Mouse (Mus musculus): ENCODE data around the gene Zfp109. TPM values are rescaled to one million over a fixed set of nuclear protein-coding genes. Genes with fewer than 3 reads are reported as not detected.

Zfp109 gene
- polyA plus RNA-seq, 1 experiment = 2.6 TPM

- H3K4me1 ChIP-seq (replicated peaks; ENCODE audit: control insufficient read depth, insufficient read depth, low read length) = no peaks in the 10 kb centered on the region
- H3K27me3 ChIP-seq (ENCODE audit: control insufficient read depth, insufficient read depth, low read length) = no peaks in the 10 kb centered on the region
- DNase-seq = no peak
- no peak overlapping the region for H3K4me3 ChIP-seq (ENCODE audit: control insufficient read depth, insufficient read depth, low read length)
- no peak for TF ChIP-seq CTCF (IDR thresholded peaks at IDR 0.05; ENCODE audit: borderline replicate concordance, control insufficient read depth, extremely low read depth, insufficient read depth, low read length, poor library complexity)
- TF ChIP-seq POLR2A (IDR thresholded peaks at IDR 0.05; ENCODE audit: control insufficient read depth, extremely low read depth, insufficient read depth, low read length, poor library complexity) = no peak
- no peak overlapping the region for H3K27ac ChIP-seq (ENCODE audit: control insufficient read depth, insufficient read depth, low read length)
- WGBS = 71% methylated on average over 7 of the region's 7 CpGs
- H3K36me3 ChIP-seq (ENCODE audit: control insufficient read depth, insufficient read depth, low read length) = no peaks in the 10 kb centered on the region
Measured at GRCm38 (mm10) chr7:24208282-24208886, 29.0 kb downstream of the Zfp109 start.

- WGBS = 21% methylated on average over 24 of the region's 24 CpGs
- TF ChIP-seq POLR2A (IDR thresholded peaks at IDR 0.05; ENCODE audit: control insufficient read depth, extremely low read depth, insufficient read depth, low read length, poor library complexity) (no peak), CTCF (IDR thresholded peaks at IDR 0.05; ENCODE audit: borderline replicate concordance, control insufficient read depth, extremely low read depth, insufficient read depth, low read length, poor library complexity) (no peak)
- H3K27ac ChIP-seq (ENCODE audit: control insufficient read depth, insufficient read depth, low read length) = no peak overlapping the region
- no peaks in the 10 kb centered on the region for H3K27me3 ChIP-seq (ENCODE audit: control insufficient read depth, insufficient read depth, low read length)
- H3K36me3 ChIP-seq (ENCODE audit: control insufficient read depth, insufficient read depth, low read length) = no peaks in the 10 kb centered on the region
- H3K4me1 ChIP-seq (replicated peaks; ENCODE audit: control insufficient read depth, insufficient read depth, low read length) = no peaks in the 10 kb centered on the region
- peak overlapping the region; percentile 63 for H3K4me3 ChIP-seq (ENCODE audit: control insufficient read depth, insufficient read depth, low read length)
- no peak for DNase-seq
Measured at GRCm38 (mm10) chr7:24207488-24208261, 29.7 kb downstream of the Zfp109 start.

- no peak overlapping the region for H3K4me3 ChIP-seq (ENCODE audit: control insufficient read depth, insufficient read depth, low read length)
- H3K27ac ChIP-seq (ENCODE audit: control insufficient read depth, insufficient read depth, low read length) = no peak overlapping the region
- H3K4me1 ChIP-seq (replicated peaks; ENCODE audit: control insufficient read depth, insufficient read depth, low read length) = no peaks in the 10 kb centered on the region
- 93% methylated on average over 4 of the region's 4 CpGs for WGBS
- H3K36me3 ChIP-seq (ENCODE audit: control insufficient read depth, insufficient read depth, low read length) = no peaks in the 10 kb centered on the region
- no peak for TF ChIP-seq CTCF (IDR thresholded peaks at IDR 0.05; ENCODE audit: borderline replicate concordance, control insufficient read depth, extremely low read depth, insufficient read depth, low read length, poor library complexity)
- DNase-seq = no peak
- no peaks in the 10 kb centered on the region for H3K27me3 ChIP-seq (ENCODE audit: control insufficient read depth, insufficient read depth, low read length)
Measured at GRCm38 (mm10) chr7:24196961-24197360, 40.4 kb downstream of the Zfp109 start.

DNA sequence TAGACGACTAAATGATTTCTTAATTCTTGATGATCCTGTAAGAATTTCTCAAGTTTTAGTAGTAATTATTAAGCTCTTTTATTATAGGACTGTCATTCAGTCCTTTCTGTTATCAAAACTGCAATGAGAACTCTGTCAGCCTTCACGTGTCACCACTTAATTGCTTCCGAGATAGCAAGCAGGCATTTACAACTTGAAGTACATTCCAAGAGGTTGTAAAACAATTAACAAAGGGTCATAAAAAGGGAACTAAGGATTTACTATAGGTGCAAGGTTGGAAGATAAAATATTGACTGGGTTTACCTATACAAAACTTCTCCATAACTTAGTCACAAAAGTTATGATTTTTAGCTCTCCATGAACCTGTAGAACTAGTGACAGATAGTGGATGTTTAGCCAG is 44.2 kb downstream of the Zfp109 start:
- no peak for TF ChIP-seq POLR2A (IDR thresholded peaks at IDR 0.05; ENCODE audit: control insufficient read depth, extremely low read depth, insufficient read depth, low read length, poor library complexity)
- TF ChIP-seq CTCF (IDR thresholded peaks at IDR 0.05; ENCODE audit: borderline replicate concordance, control insufficient read depth, extremely low read depth, insufficient read depth, low read length, poor library complexity) = no peak
- H3K36me3 ChIP-seq (ENCODE audit: control insufficient read depth, insufficient read depth, low read length) = no peaks in the 10 kb centered on the region
- 96% methylated on average over 3 of the region's 3 CpGs for WGBS
- DNase-seq = no peak
- H3K27ac ChIP-seq (ENCODE audit: control insufficient read depth, insufficient read depth, low read length) = no peak overlapping the region
- H3K4me1 ChIP-seq (replicated peaks; ENCODE audit: control insufficient read depth, insufficient read depth, low read length) = no peaks in the 10 kb centered on the region
- H3K4me3 ChIP-seq (ENCODE audit: control insufficient read depth, insufficient read depth, low read length) = no peak overlapping the region
- H3K27me3 ChIP-seq (ENCODE audit: control insufficient read depth, insufficient read depth, low read length) = no peaks in the 10 kb centered on the region

DNA sequence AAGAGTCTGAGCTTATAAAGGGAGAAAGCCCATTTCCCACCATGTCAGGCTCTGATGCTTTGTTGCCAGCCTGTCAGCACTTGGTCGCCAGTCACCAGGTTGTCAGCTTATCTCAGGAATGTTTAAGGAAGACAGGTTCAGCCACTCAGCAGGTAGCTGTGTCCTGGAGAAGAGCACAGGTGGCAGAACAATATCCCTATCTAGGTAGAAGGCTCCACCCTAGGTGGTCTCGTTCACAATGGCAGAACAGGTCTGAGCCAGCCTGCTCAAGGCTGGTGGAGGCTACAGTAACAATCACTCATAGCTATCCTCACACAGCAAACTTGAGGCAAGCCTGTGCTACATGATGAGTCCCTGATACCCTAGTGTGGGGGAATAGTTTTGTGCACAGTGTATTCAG is 46.0 kb downstream of the Zfp109 start:
- TF ChIP-seq POLR2A (IDR thresholded peaks at IDR 0.05; ENCODE audit: control insufficient read depth, extremely low read depth, insufficient read depth, low read length, poor library complexity) (no peak), CTCF (IDR thresholded peaks at IDR 0.05; ENCODE audit: borderline replicate concordance, control insufficient read depth, extremely low read depth, insufficient read depth, low read length, poor library complexity) (no peak)

GRCm38 (mm10) chr7:24189571-24189944 is 47.8 kb downstream of the Zfp109 start:
- TF ChIP-seq CTCF (IDR thresholded peaks at IDR 0.05; ENCODE audit: borderline replicate concordance, control insufficient read depth, extremely low read depth, insufficient read depth, low read length, poor library complexity) = no peak
- TF ChIP-seq POLR2A (IDR thresholded peaks at IDR 0.05; ENCODE audit: control insufficient read depth, extremely low read depth, insufficient read depth, low read length, poor library complexity) = no peak
- H3K4me3 ChIP-seq (ENCODE audit: control insufficient read depth, insufficient read depth, low read length) = no peak overlapping the region
- H3K27ac ChIP-seq (ENCODE audit: control insufficient read depth, insufficient read depth, low read length) = no peak overlapping the region
- 11% methylated on average over 5 of the region's 5 CpGs for WGBS
- H3K36me3 ChIP-seq (ENCODE audit: control insufficient read depth, insufficient read depth, low read length) = no peaks in the 10 kb centered on the region
- DNase-seq = no peak
- no peaks in the 10 kb centered on the region for H3K27me3 ChIP-seq (ENCODE audit: control insufficient read depth, insufficient read depth, low read length)
- H3K4me1 ChIP-seq (replicated peaks; ENCODE audit: control insufficient read depth, insufficient read depth, low read length) = no peaks in the 10 kb centered on the region

More for the DNA sequence above, 46.0 kb downstream of the Zfp109 start:
- H3K36me3 ChIP-seq (ENCODE audit: control insufficient read depth, insufficient read depth, low read length) = no peaks in the 10 kb centered on the region
- DNase-seq = no peak
- no peak overlapping the region for H3K27ac ChIP-seq (ENCODE audit: control insufficient read depth, insufficient read depth, low read length)
- H3K27me3 ChIP-seq (ENCODE audit: control insufficient read depth, insufficient read depth, low read length) = no peaks in the 10 kb centered on the region
- no peaks in the 10 kb centered on the region for H3K4me1 ChIP-seq (replicated peaks; ENCODE audit: control insufficient read depth, insufficient read depth, low read length)
- no peak overlapping the region for H3K4me3 ChIP-seq (ENCODE audit: control insufficient read depth, insufficient read depth, low read length)
- 89% methylated on average over 2 of the region's 2 CpGs for WGBS

All from thymus, adult 2 months (tissue).